Mouse (Mus musculus): ENCODE results near the gene Ctnna3. TPM values are rescaled to one million over a fixed set of nuclear protein-coding genes. Genes with fewer than 3 reads are reported as not detected.
A peak's percentile ranks its signal among the peaks of the same experiment; 100 is the strongest.
"Not testable (repeated sequence)": the region's sequence is repeated elsewhere in the genome, so short reads cannot be mapped to it uniquely, and the experiment has no call there.

Ctnna3 gene
- polyA plus RNA-seq, 1 experiment from 2014 or later, result 0.39 TPM

- Histone ChIP-seq H3K4me1 (ENCODE audit: insufficient read depth) (no peaks in the 10 kb centered on the region), H3K9ac (no peak overlapping the region), H3K4me2 (no peak overlapping the region), H3K27ac (ENCODE audit: low read depth) (no peak overlapping the region), H3K27me3 (ENCODE audit: insufficient read depth, low read length) (no peaks in the 10 kb centered on the region), H3K36me3 (ENCODE audit: insufficient read depth) (no peaks in the 10 kb centered on the region), H3K9me3 (ENCODE audit: low read depth, low read length) (no peaks in the 10 kb centered on the region), H3K4me3 (ENCODE audit: low read depth, low read length) (no peak overlapping the region)
- no peak for DNase-seq
- no peak for ATAC-seq (ENCODE audit: insufficient read depth)
- TF ChIP-seq CTCF (IDR thresholded peaks at IDR 0.05; ENCODE audit: low read depth), result no peak
Observed at GRCm38 (mm10) chr10:63438736-63439262, 8.9 kb downstream of the Ctnna3 start.

GRCm38 (mm10) chr10:63439694-63440228, 9.9 kb downstream of the Ctnna3 start:
- ATAC-seq (ENCODE audit: insufficient read depth) (no peak), DNase-seq (no peak)

GRCm38 (mm10) chr10:63444602-63445387, 14.9 kb downstream of the Ctnna3 start:
- not testable (repeated sequence) for H3K4me2 ChIP-seq; H3K9ac ChIP-seq; H3K4me1 ChIP-seq (ENCODE audit: insufficient read depth); ATAC-seq (ENCODE audit: insufficient read depth); H3K27me3 ChIP-seq (ENCODE audit: insufficient read depth, low read length); DNase-seq; H3K4me3 ChIP-seq (ENCODE audit: low read depth, low read length); H3K36me3 ChIP-seq (ENCODE audit: insufficient read depth); H3K9me3 ChIP-seq (ENCODE audit: low read depth, low read length); H3K27ac ChIP-seq (ENCODE audit: low read depth)
- WGBS, result 73% methylated on average over 13 of the region's 13 CpGs

More at GRCm38 (mm10) chr10:63439694-63440228, 9.9 kb downstream of the Ctnna3 start:
- no peak for TF ChIP-seq CTCF (IDR thresholded peaks at IDR 0.05; ENCODE audit: low read depth)
- H3K9ac ChIP-seq, result no peak overlapping the region
- H3K4me1 ChIP-seq (ENCODE audit: insufficient read depth), result no peaks in the 10 kb centered on the region
- H3K4me2 ChIP-seq, result no peak overlapping the region
- H3K27me3 ChIP-seq (ENCODE audit: insufficient read depth, low read length), result no peaks in the 10 kb centered on the region
- 51% methylated on average over 7 of the region's 7 CpGs for WGBS
- no peak overlapping the region for H3K4me3 ChIP-seq (ENCODE audit: low read depth, low read length)
- H3K36me3 ChIP-seq (ENCODE audit: insufficient read depth), result no peaks in the 10 kb centered on the region
- no peak overlapping the region for H3K27ac ChIP-seq (ENCODE audit: low read depth)
- H3K9me3 ChIP-seq (ENCODE audit: low read depth, low read length), result no peaks in the 10 kb centered on the region

GRCm38 (mm10) chr10:63453926-63454325, 24.0 kb downstream of the Ctnna3 start:
- Histone ChIP-seq H3K9ac (no peak overlapping the region), H3K9me3 (ENCODE audit: low read depth, low read length) (no peaks in the 10 kb centered on the region), H3K4me2 (no peak overlapping the region), H3K4me1 (ENCODE audit: insufficient read depth) (no peaks in the 10 kb centered on the region), H3K27me3 (ENCODE audit: insufficient read depth, low read length) (no peaks in the 10 kb centered on the region), H3K36me3 (ENCODE audit: insufficient read depth) (no peaks in the 10 kb centered on the region), H3K4me3 (ENCODE audit: low read depth, low read length) (no peak overlapping the region), H3K27ac (ENCODE audit: low read depth) (no peak overlapping the region)
- TF ChIP-seq CTCF (IDR thresholded peaks at IDR 0.05; ENCODE audit: low read depth), result no peak
- no peak for DNase-seq
- no peak for ATAC-seq (ENCODE audit: insufficient read depth)
- 73% methylated on average over 4 of the region's 4 CpGs for WGBS

GRCm38 (mm10) chr10:63455110-63455878, 25.4 kb downstream of the Ctnna3 start:
- no peak for ATAC-seq (ENCODE audit: insufficient read depth)

GRCm38 (mm10) chr10:63457292-63458128, 27.6 kb downstream of the Ctnna3 start:
- Histone ChIP-seq H3K36me3 (ENCODE audit: insufficient read depth) (no peaks in the 10 kb centered on the region), H3K4me3 (ENCODE audit: low read depth, low read length) (peak overlapping the region; percentile 8; the same call in 1 of the 2 replicates), H3K9ac (no peak overlapping the region), H3K27ac (ENCODE audit: low read depth) (peak overlapping the region; percentile 24; the same call in 1 of the 2 replicates), H3K9me3 (ENCODE audit: low read depth, low read length) (no peaks in the 10 kb centered on the region), H3K27me3 (ENCODE audit: insufficient read depth, low read length) (no peaks in the 10 kb centered on the region), H3K4me1 (ENCODE audit: insufficient read depth) (no peaks in the 10 kb centered on the region), H3K4me2 (peak overlapping the region; percentile 29; the same call in 1 of the 2 replicates)
- peak; percentile 8 for DNase-seq
- no peak; the same call in 1 of the 2 replicates for ATAC-seq (ENCODE audit: insufficient read depth)
- WGBS, result 59% methylated on average over 17 of the region's 17 CpGs
- TF ChIP-seq CTCF (IDR thresholded peaks at IDR 0.05; ENCODE audit: low read depth), result no peak

More at GRCm38 (mm10) chr10:63455110-63455878, 25.4 kb downstream of the Ctnna3 start:
- peak; percentile 46 for DNase-seq
- Histone ChIP-seq H3K4me3 (ENCODE audit: low read depth, low read length) (no peak overlapping the region), H3K27ac (ENCODE audit: low read depth) (no peak overlapping the region), H3K36me3 (ENCODE audit: insufficient read depth) (no peaks in the 10 kb centered on the region), H3K9me3 (ENCODE audit: low read depth, low read length) (no peaks in the 10 kb centered on the region), H3K9ac (no peak overlapping the region), H3K4me1 (ENCODE audit: insufficient read depth) (no peaks in the 10 kb centered on the region), H3K4me2 (no peak overlapping the region), H3K27me3 (ENCODE audit: insufficient read depth, low read length) (no peaks in the 10 kb centered on the region)
- 57% methylated on average over 8 of the region's 8 CpGs for WGBS
- TF ChIP-seq CTCF (IDR thresholded peaks at IDR 0.05; ENCODE audit: low read depth), result no peak

Measured in lung, embryonic 14.5 days (tissue).